Mouse (Mus musculus): ENCODE measurements around the gene Fam107b. TPM values are rescaled to one million over a fixed set of nuclear protein-coding genes. Genes with fewer than 3 reads are reported as not detected.
A peak's percentile ranks its signal among the peaks of the same experiment; 100 is the strongest.

Fam107b gene
- total RNA-seq, 2 experiments from 2014 or later, result 25.0 to 34.8 TPM

GRCm38 (mm10) chr2:3731316-3732015 is 161.2 kb downstream of the Fam107b start:
- intact Hi-C loops (cut with DNase I), result no loop called here
- DNase-seq, result peak; percentile 78

GRCm38 (mm10) chr2:3737917-3738694 is 167.8 kb downstream of the Fam107b start:
- no peak for DNase-seq
- intact Hi-C loops (cut with DNase I), result no loop called here

- intact Hi-C loops (cut with DNase I), result no loop called here
- DNase-seq, result no peak
Measured at GRCm38 (mm10) chr2:3738734-3739133, 168.4 kb downstream of the Fam107b start.

GRCm38 (mm10) chr2:3739351-3739961 is 169.2 kb downstream of the Fam107b start:
- intact Hi-C loops (cut with DNase I), result no loop called here
- peak; percentile 88 for DNase-seq

GRCm38 (mm10) chr2:3740256-3740655 is 170.0 kb downstream of the Fam107b start:
- intact Hi-C loops (cut with DNase I), result no loop called here
- no peak for DNase-seq

GRCm38 (mm10) chr2:3740670-3741069 is 170.4 kb downstream of the Fam107b start:
- DNase-seq, result no peak
- intact Hi-C loops (cut with DNase I), result no loop called here

- intact Hi-C loops (cut with DNase I), result no loop called here
- DNase-seq, result no peak
Measured at GRCm38 (mm10) chr2:3742519-3742918, 172.2 kb downstream of the Fam107b start.

- no peak for DNase-seq
- intact Hi-C loops (cut with DNase I), result no loop called here
Measured at GRCm38 (mm10) chr2:3745041-3745440, 174.8 kb downstream of the Fam107b start.

- intact Hi-C loops (cut with DNase I), result no loop called here
- no peak for DNase-seq
Measured at GRCm38 (mm10) chr2:3745910-3746606, 175.8 kb downstream of the Fam107b start.

GRCm38 (mm10) chr2:3748714-3749503 is 178.6 kb downstream of the Fam107b start:
- DNase-seq, result peak; percentile 33
- intact Hi-C loops (cut with DNase I), result no loop called here

GRCm38 (mm10) chr2:3749504-3750024 is 179.3 kb downstream of the Fam107b start:
- intact Hi-C loops (cut with DNase I), result no loop called here

GRCm38 (mm10) chr2:3750126-3750525 is 179.8 kb downstream of the Fam107b start:
- intact Hi-C loops (cut with DNase I), result no loop called here
- DNase-seq, result no peak

More at GRCm38 (mm10) chr2:3749504-3750024, 179.3 kb downstream of the Fam107b start:
- no peak for DNase-seq

GRCm38 (mm10) chr2:3752365-3752764 is 182.1 kb downstream of the Fam107b start:
- DNase-seq, result no peak
- intact Hi-C loops (cut with DNase I), result no loop called here

- no peak for DNase-seq
- intact Hi-C loops (cut with DNase I), result no loop called here
Measured at GRCm38 (mm10) chr2:3752893-3753292, 182.6 kb downstream of the Fam107b start.

- intact Hi-C loops (cut with DNase I), result no loop called here
Measured at GRCm38 (mm10) chr2:3753749-3754148, 183.5 kb downstream of the Fam107b start.

GRCm38 (mm10) chr2:3755936-3756335 is 185.6 kb downstream of the Fam107b start:
- DNase-seq, result no peak
- intact Hi-C loops (cut with DNase I), result no loop called here

More at GRCm38 (mm10) chr2:3753749-3754148, 183.5 kb downstream of the Fam107b start:
- DNase-seq, result no peak

- intact Hi-C loops (cut with DNase I), result no loop called here
- no peak for DNase-seq
Measured at GRCm38 (mm10) chr2:3758406-3758805, 188.1 kb downstream of the Fam107b start.

GRCm38 (mm10) chr2:3760234-3760836 is 190.0 kb downstream of the Fam107b start:
- intact Hi-C loops (cut with DNase I), result no loop called here
- no peak for DNase-seq

GRCm38 (mm10) chr2:3764136-3764535 is 193.8 kb downstream of the Fam107b start:
- intact Hi-C loops (cut with DNase I), result no loop called here
- DNase-seq, result no peak

Data from left cerebral cortex, postnatal 4 days (tissue).